Mouse (Mus musculus) CD4-positive helper T cell, adult 2 months (primary cell): ENCODE results near the gene Jag1.

ENCODE experiments used
- DNase-seq: peaks from one replicate; pipeline ENCODE4 v3.0.0-alpha.2; 2012; ENCODE audit warnings: low read depth, missing footprints, low spot score

The Jag1 gene

GRCm38 (mm10) chr2:137099211-137099734 is 17.2 kb downstream of the Jag1 start:
- DNase-seq: no peak

GRCm38 (mm10) chr2:137098269-137099035 is 18.0 kb downstream of the Jag1 start:
- no peak for DNase-seq

- no peak for DNase-seq
Measured at GRCm38 (mm10) chr2:137096981-137097460, 19.4 kb downstream of the Jag1 start.

- DNase-seq: no peak
Measured at GRCm38 (mm10) chr2:137094301-137094700, 22.1 kb downstream of the Jag1 start.

GRCm38 (mm10) chr2:137093298-137093630 is 23.2 kb downstream of the Jag1 start:
- DNase-seq: no peak

- no peak for DNase-seq
Measured at GRCm38 (mm10) chr2:137092523-137093297, 23.7 kb downstream of the Jag1 start.

GRCm38 (mm10) chr2:137091766-137092522 is 24.5 kb downstream of the Jag1 start:
- DNase-seq: no peak

GRCm38 (mm10) chr2:137087705-137088104 is 28.7 kb downstream of the Jag1 start:
- no peak for DNase-seq

- DNase-seq: no peak
Measured at GRCm38 (mm10) chr2:137086621-137087395, 29.6 kb downstream of the Jag1 start.

- no peak for DNase-seq
Measured at GRCm38 (mm10) chr2:137085257-137085656, 31.2 kb downstream of the Jag1 start.

- no peak for DNase-seq
Measured at GRCm38 (mm10) chr2:137082896-137083620, 33.4 kb downstream of the Jag1 start.

GRCm38 (mm10) chr2:137081001-137081400 is 35.4 kb downstream of the Jag1 start:
- DNase-seq: no peak

- no peak for DNase-seq
Measured at GRCm38 (mm10) chr2:137080468-137080867, 36.0 kb downstream of the Jag1 start.

GRCm38 (mm10) chr2:137079721-137080320 is 36.6 kb downstream of the Jag1 start:
- no peak for DNase-seq

- no peak for DNase-seq
Measured at GRCm38 (mm10) chr2:137078771-137079170, 37.7 kb downstream of the Jag1 start.

GRCm38 (mm10) chr2:137074313-137074620 is 42.2 kb downstream of the Jag1 start:
- no peak for DNase-seq

- DNase-seq: no peak
Measured at GRCm38 (mm10) chr2:137073473-137074312, 42.8 kb downstream of the Jag1 start.

- DNase-seq: no peak
Measured at GRCm38 (mm10) chr2:137067479-137068110, 48.8 kb downstream of the Jag1 start.

GRCm38 (mm10) chr2:137064513-137064912 is 51.9 kb downstream of the Jag1 start:
- DNase-seq: no peak
